Mouse (Mus musculus) liver, adult 2 months (tissue): Measurements from ENCODE around the gene 4933428G20Rik.

Source experiments
- CTCF ChIP-seq: fragments of 200-500 bp; IDR thresholded peaks from 2 replicates; pipeline ENCODE4 v1.5.1; 2011; ENCODE audit warnings: low read depth, low read length, control low read depth
- POLR2A ChIP-seq: fragments of 200-500 bp; IDR thresholded peaks from 2 replicates; pipeline ENCODE4 v1.6.1; 2011; ENCODE audit warnings: low read length, control low read depth; ENCODE audit not compliant: insufficient read depth; ENCODE audit errors: extremely low read depth

GRCm38 (mm10) chr11:97448611-97449394, 51.3 kb downstream of the 4933428G20Rik start:
- TF ChIP-seq CTCF = no peak
- no peak for TF ChIP-seq POLR2A
